Mouse (Mus musculus) MEL (cell line): ENCODE measurements at regions not wholly inside any gene's neighbourhood (a gene's known extent, or its start where the extent isn't known, plus 50 kb on each side); places are given as distances from the start of the nearest gene placed in this dataset.

Experiments
- DNase-seq: peaks from one replicate; pipeline ENCODE4 v3.0.0; 2011; ENCODE audit warnings: low read depth, low spot score
- H3K27ac ChIP-seq: 2 replicates; pipeline ENCODE4 v1.5.1; 2012; ENCODE audit warnings: low read depth, mild to moderate bottlenecking, control low read depth, low read length, moderate library complexity; ENCODE audit not compliant: control insufficient read depth
- H3K27me3 ChIP-seq, 2 experiments: fragments of 150-350 bp in 1 of 2; sonication (generic) in 1 of 2; 2 replicates each; pipeline ENCODE4 v1.6.1; 2012; ENCODE audit warnings: low read length in 2 of 2, mild to moderate bottlenecking in 2 of 2, improper control_type of control experiment in 1 of 2, moderate library complexity in 1 of 2; ENCODE audit not compliant: insufficient read depth in 2 of 2, control insufficient read depth in 1 of 2
- H3K36me3 ChIP-seq, 2 experiments: 2 replicates each; pipeline ENCODE4 v1.6.1; 2012 to 2014; ENCODE audit warnings: low read length in 2 of 2, improper control_type of control experiment in 1 of 2, inconsistent platforms in 1 of 2, mild to moderate bottlenecking in 1 of 2; ENCODE audit not compliant: insufficient read depth in 2 of 2, control insufficient read depth in 1 of 2
- H3K4me1 ChIP-seq, 2 experiments: fragments of 150-350 bp in 1 of 2; sonication (generic) in 1 of 2; 2 replicates each; pipeline ENCODE4 v1.6.1; 2012; ENCODE audit warnings: low read length in 2 of 2, improper control_type of control experiment in 1 of 2, mild to moderate bottlenecking in 1 of 2; ENCODE audit not compliant: insufficient read depth in 2 of 2, control insufficient read depth in 1 of 2
- H3K4me3 ChIP-seq, 2 experiments: fragments of 150-350 bp in 1 of 2; sonication (generic) in 1 of 2; 2 replicates each; pipeline ENCODE4 v1.5.1; 2012; ENCODE audit warnings: low read depth in 2 of 2, low read length in 2 of 2, mild to moderate bottlenecking in 2 of 2, moderate library complexity in 2 of 2, control low read depth in 1 of 2, improper control_type of control experiment in 1 of 2; ENCODE audit not compliant: control insufficient read depth in 1 of 2, insufficient read depth in 1 of 2
- H3K79me2 ChIP-seq: 2 replicates; pipeline ENCODE4 v1.6.1; 2012; ENCODE audit warnings: mild to moderate bottlenecking, low read length, moderate library complexity; ENCODE audit not compliant: control insufficient read depth, poor library complexity, insufficient read depth
- H3K9ac ChIP-seq: 2 replicates; pipeline ENCODE4 v1.6.1; 2012; ENCODE audit warnings: low read depth, mild to moderate bottlenecking, control low read depth, low read length, moderate library complexity; ENCODE audit not compliant: control insufficient read depth, poor library complexity, severe bottlenecking
- H3K9me3 ChIP-seq: fragments of 150-350 bp; sonication (generic); replicated peaks from 2 replicates; pipeline ENCODE4 v1.6.1; 2012; ENCODE audit warnings: mild to moderate bottlenecking, low read length, improper control_type of control experiment, moderate library complexity; ENCODE audit not compliant: insufficient read depth
- BHLHE40 ChIP-seq: IDR thresholded peaks from 2 replicates; pipeline ENCODE4 v1.6.1; 2012; ENCODE audit warnings: low read depth, mild to moderate bottlenecking, inconsistent platforms, low read length, improper control_type of control experiment, borderline replicate concordance
- CHD2 ChIP-seq: IDR thresholded peaks from 2 replicates; pipeline ENCODE4 v1.6.1; 2011; ENCODE audit warnings: low read length, improper control_type of control experiment
- CTCF ChIP-seq, 3 experiments: IDR thresholded peaks in 2 of 3; conservative IDR thresholded peaks in 1 of 3; 2 replicates each; pipeline ENCODE4 v1.5.1; 2011 to 2012; ENCODE audit warnings: low read length in 3 of 3, low read depth in 2 of 3, mild to moderate bottlenecking in 2 of 3, improper control_type of control experiment in 1 of 3, inconsistent platforms in 1 of 3, mixed read lengths in 1 of 3, moderate library complexity in 1 of 3; ENCODE audit not compliant: control insufficient read depth in 1 of 3, insufficient read depth in 1 of 3, poor library complexity in 1 of 3, severe bottlenecking in 1 of 3
- ELF1 ChIP-seq: IDR thresholded peaks from 2 replicates; pipeline ENCODE4 v1.6.1; 2014; ENCODE audit warnings: low read depth, mild to moderate bottlenecking, inconsistent platforms, low read length, improper control_type of control experiment, moderate library complexity
- ETS1 ChIP-seq: IDR thresholded peaks from 2 replicates; pipeline ENCODE4 v1.6.1; 2012; ENCODE audit warnings: low read depth, mild to moderate bottlenecking, inconsistent platforms, low read length, improper control_type of control experiment, moderate library complexity
- GATA1 ChIP-seq: IDR thresholded peaks from 2 replicates; pipeline ENCODE4 v1.6.1; 2011; ENCODE audit warnings: low read depth, low read length, improper control_type of control experiment
- JUND ChIP-seq: IDR thresholded peaks from 2 replicates; pipeline ENCODE4 v1.6.1; 2011; ENCODE audit warnings: low read depth, mild to moderate bottlenecking, improper control_type of control experiment, low read length
- KAT2A ChIP-seq: conservative IDR thresholded peaks from 2 replicates; pipeline ENCODE4 v1.6.1; 2012; ENCODE audit warnings: low read depth, low read length, improper control_type of control experiment, inconsistent platforms
- MAFK ChIP-seq: IDR thresholded peaks from 2 replicates; pipeline ENCODE4 v1.6.1; 2011; ENCODE audit warnings: low read depth, mild to moderate bottlenecking, low read length, improper control_type of control experiment, borderline replicate concordance
- MAZ ChIP-seq: IDR thresholded peaks from 2 replicates; pipeline ENCODE4 v1.6.1; 2012; ENCODE audit warnings: low read depth, mild to moderate bottlenecking, inconsistent platforms, low read length, improper control_type of control experiment
- MXI1 ChIP-seq: IDR thresholded peaks from 2 replicates; pipeline ENCODE4 v1.6.1; 2011; ENCODE audit warnings: mild to moderate bottlenecking, low read depth, low read length, improper control_type of control experiment
- MYB ChIP-seq: IDR thresholded peaks from 2 replicates; pipeline ENCODE4 v1.6.1; 2011; ENCODE audit warnings: mild to moderate bottlenecking, low read depth, low read length, improper control_type of control experiment
- MYC ChIP-seq: IDR thresholded peaks from 2 replicates; pipeline ENCODE4 v1.6.1; 2011; ENCODE audit warnings: low read depth, mild to moderate bottlenecking, low read length, improper control_type of control experiment, moderate library complexity
- NELFE ChIP-seq: IDR thresholded peaks from 2 replicates; pipeline ENCODE4 v1.6.1; 2011; ENCODE audit warnings: low read depth, low read length, improper control_type of control experiment
- POLR2A ChIP-seq, 2 experiments: IDR thresholded peaks; 2 replicates each; pipeline ENCODE4 v1.6.1; 2011 to 2012; ENCODE audit warnings: low read length in 2 of 2, mild to moderate bottlenecking in 2 of 2, control low read depth in 1 of 2, improper control_type of control experiment in 1 of 2, low read depth in 1 of 2, moderate library complexity in 1 of 2; ENCODE audit not compliant: control insufficient read depth in 1 of 2, insufficient read depth in 1 of 2, poor library complexity in 1 of 2
- POLR2AphosphoS2 ChIP-seq: IDR thresholded peaks from 2 replicates; pipeline ENCODE4 v1.6.1; 2011; ENCODE audit warnings: low read length, improper control_type of control experiment
- POLR2AphosphoS5 ChIP-seq: IDR thresholded peaks from 2 replicates; pipeline ENCODE4 v1.6.1; 2012; ENCODE audit warnings: low read depth, borderline replicate concordance, mild to moderate bottlenecking, inconsistent platforms, low read length, moderate library complexity, mixed read lengths
- RAD21 ChIP-seq: IDR thresholded peaks from 2 replicates; pipeline ENCODE4 v1.6.1; 2011; ENCODE audit warnings: mild to moderate bottlenecking, low read depth, low read length, improper control_type of control experiment
- RCOR1 ChIP-seq: IDR thresholded peaks from 2 replicates; pipeline ENCODE4 v1.6.1; 2012; ENCODE audit warnings: low read depth, mild to moderate bottlenecking, inconsistent platforms, low read length, improper control_type of control experiment
- TAL1 ChIP-seq: IDR thresholded peaks from 2 replicates; pipeline ENCODE4 v1.6.1; 2012; ENCODE audit warnings: mild to moderate bottlenecking, inconsistent platforms, low read length, moderate library complexity, mixed read lengths
- UBTF ChIP-seq: IDR thresholded peaks from 2 replicates; pipeline ENCODE4 v1.6.1; 2012; ENCODE audit warnings: low read depth, mild to moderate bottlenecking, inconsistent platforms, low read length, improper control_type of control experiment, moderate library complexity, borderline replicate concordance; ENCODE audit not compliant: insufficient read depth
- USF1 ChIP-seq: IDR thresholded peaks from 2 replicates; pipeline ENCODE4 v1.6.1; 2014; ENCODE audit warnings: low read depth, mild to moderate bottlenecking, inconsistent platforms, low read length, improper control_type of control experiment, moderate library complexity
- USF2 ChIP-seq, 2 experiments: IDR thresholded peaks; 2 replicates each; pipeline ENCODE4 v1.6.1; 2011 to 2012; ENCODE audit warnings: improper control_type of control experiment in 2 of 2, low read length in 2 of 2, borderline replicate concordance in 1 of 2, inconsistent platforms in 1 of 2, low read depth in 1 of 2, mild to moderate bottlenecking in 1 of 2; ENCODE audit not compliant: insufficient read depth in 1 of 2
- ZKSCAN1 ChIP-seq: IDR thresholded peaks from 2 replicates; pipeline ENCODE4 v1.6.1; 2012; ENCODE audit warnings: low read depth, mild to moderate bottlenecking, inconsistent platforms, low read length, improper control_type of control experiment, moderate library complexity
- ZNF384 ChIP-seq: IDR thresholded peaks from 2 replicates; pipeline ENCODE4 v1.6.1; 2012; ENCODE audit warnings: low read depth, mild to moderate bottlenecking, inconsistent platforms, low read length, improper control_type of control experiment

GRCm38 (mm10) chr15:25295753-25296152 lies 117.8 kb downstream of the Basp1 start:
- Histone ChIP-seq H3K36me3 (no peaks in the 10 kb centered on the region), H3K79me2 (no peaks in the 10 kb centered on the region), H3K27me3 (no peaks in the 10 kb centered on the region), H3K9me3 (no peaks in the 10 kb centered on the region), H3K4me3 (no peak overlapping the region), H3K9ac (no peak overlapping the region), H3K4me1 (peaks cover 3 to 10% of the 10 kb centered on the region in 2 experiments), H3K27ac (no peak overlapping the region)
- TF ChIP-seq KAT2A (no peak), JUND (no peak), MYC (no peak), NELFE (no peak), ETS1 (no peak), CTCF (IDR thresholded peaks at IDR 0.05 in 2 of 3, conservative IDR thresholded peaks at IDR 0.05 in 1 of 3; ENCODE audit: control insufficient read depth in 1 of 3, insufficient read depth in 1 of 3, low read depth in 2 of 3, low read length in 3 of 3, poor library complexity in 1 of 3, severe bottlenecking in 1 of 3) (no peak), GATA1 (no peak), USF2 (IDR thresholded peaks at IDR 0.05; ENCODE audit: borderline replicate concordance in 1 of 2, insufficient read depth in 1 of 2, low read depth in 1 of 2, low read length in 2 of 2) (no peak), USF1 (no peak), CHD2 (no peak), ELF1 (no peak), POLR2AphosphoS2 (no peak), ZKSCAN1 (no peak), RCOR1 (no peak), POLR2AphosphoS5 (no peak), UBTF (no peak)
- no peak for DNase-seq

- no peaks in the 10 kb centered on the region for H3K9me3 ChIP-seq
- no peaks in the 10 kb centered on the region for H3K79me2 ChIP-seq
- H3K4me1 ChIP-seq: no peaks in the 10 kb centered on the region; a peak in 1 of 4 replicates
- H3K27ac ChIP-seq: no peak overlapping the region
- no peak for TF ChIP-seq ZNF384
- no peak for TF ChIP-seq GATA1
- TF ChIP-seq USF1: no peak
- no peak for TF ChIP-seq TAL1
- TF ChIP-seq MYB: no peak
- no peak for TF ChIP-seq ZKSCAN1
- TF ChIP-seq MAZ: no peak
- TF ChIP-seq JUND: no peak
- TF ChIP-seq RCOR1: no peak
- no peak for TF ChIP-seq BHLHE40
- TF ChIP-seq UBTF: no peak
- TF ChIP-seq RAD21: no peak
- no peak for TF ChIP-seq POLR2AphosphoS2
- no peak for TF ChIP-seq MXI1
- TF ChIP-seq MAFK: no peak
- no peak for TF ChIP-seq POLR2A (IDR thresholded peaks at IDR 0.05; ENCODE audit: control insufficient read depth in 1 of 2, insufficient read depth in 1 of 2, low read depth in 1 of 2, low read length in 2 of 2, poor library complexity in 1 of 2)
- no peak for TF ChIP-seq KAT2A
- no peaks in the 10 kb centered on the region for H3K27me3 ChIP-seq
- DNase-seq: no peak
- H3K9ac ChIP-seq: no peak overlapping the region
- no peak overlapping the region for H3K4me3 ChIP-seq
- H3K36me3 ChIP-seq: no peaks in the 10 kb centered on the region
Measured at GRCm38 (mm10) chr15:25291231-25291691, 122.3 kb downstream of the Basp1 start.
